Mouse (Mus musculus): Measurements from ENCODE around the gene Tbx19. TPM values are rescaled to one million over a fixed set of nuclear protein-coding genes. Genes with fewer than 3 reads are reported as not detected.

Tbx19 gene
- polyA plus RNA-seq, 1 experiment, result not detected

GRCm38 (mm10) chr1:165191611-165192010, 31.0 kb upstream of the Tbx19 start:
- WGBS, result 61% methylated on average over 13 of the region's 13 CpGs
- TF ChIP-seq POLR2A (IDR thresholded peaks at IDR 0.05; ENCODE audit: low read depth, low read length), result no peak
- H3K27me3 ChIP-seq (replicated peaks; ENCODE audit: control insufficient read depth, insufficient read depth, low read length), result no peaks in the 10 kb centered on the region
- H3K36me3 ChIP-seq (ENCODE audit: control insufficient read depth, insufficient read depth, low read length), result no peaks in the 10 kb centered on the region
- peak overlapping the region; percentile 62; the same call in 1 of the 2 replicates for H3K27ac ChIP-seq (ENCODE audit: insufficient read depth, low read depth, low read length)
- H3K4me3 ChIP-seq (ENCODE audit: insufficient read depth, low read depth, low read length), result no peak overlapping the region
- DNase-seq, result peak; percentile 12
- H3K4me1 ChIP-seq (ENCODE audit: control insufficient read depth, insufficient read depth, low read length), result peaks cover 16% of the 10 kb centered on the region

- H3K27ac ChIP-seq (ENCODE audit: insufficient read depth, low read depth, low read length), result no peak overlapping the region
- peaks cover 16% of the 10 kb centered on the region for H3K4me1 ChIP-seq (ENCODE audit: control insufficient read depth, insufficient read depth, low read length)
- 90% methylated on average over 10 of the region's 10 CpGs for WGBS
- no peak for TF ChIP-seq POLR2A (IDR thresholded peaks at IDR 0.05; ENCODE audit: low read depth, low read length)
- no peak for TF ChIP-seq CTCF (conservative IDR thresholded peaks at IDR 0.05; ENCODE audit: insufficient read depth, insufficient read length, low read depth, low read length)
- H3K4me3 ChIP-seq (ENCODE audit: insufficient read depth, low read depth, low read length), result no peak overlapping the region
- H3K36me3 ChIP-seq (ENCODE audit: control insufficient read depth, insufficient read depth, low read length), result no peaks in the 10 kb centered on the region; the same call in 1 of the 2 replicates
- no peaks in the 10 kb centered on the region for H3K27me3 ChIP-seq (replicated peaks; ENCODE audit: control insufficient read depth, insufficient read depth, low read length)
- DNase-seq, result no peak
Measured at GRCm38 (mm10) chr1:165190571-165191273, 30.1 kb upstream of the Tbx19 start.

- Histone ChIP-seq H3K36me3 (ENCODE audit: control insufficient read depth, insufficient read depth, low read length) (no peaks in the 10 kb centered on the region; the same call in 1 of the 2 replicates), H3K4me3 (ENCODE audit: insufficient read depth, low read depth, low read length) (no peak overlapping the region), H3K27me3 (replicated peaks; ENCODE audit: control insufficient read depth, insufficient read depth, low read length) (no peaks in the 10 kb centered on the region), H3K4me1 (ENCODE audit: control insufficient read depth, insufficient read depth, low read length) (peaks cover 15% of the 10 kb centered on the region), H3K27ac (ENCODE audit: insufficient read depth, low read depth, low read length) (no peak overlapping the region)
- WGBS, result 84% methylated on average over 6 of the region's 6 CpGs
- no peak for TF ChIP-seq POLR2A (IDR thresholded peaks at IDR 0.05; ENCODE audit: low read depth, low read length)
- TF ChIP-seq CTCF (conservative IDR thresholded peaks at IDR 0.05; ENCODE audit: insufficient read depth, insufficient read length, low read depth, low read length), result no peak
- DNase-seq, result no peak
Measured at GRCm38 (mm10) chr1:165190068-165190467, 29.5 kb upstream of the Tbx19 start.

- Histone ChIP-seq H3K4me3 (ENCODE audit: insufficient read depth, low read depth, low read length) (no peak overlapping the region), H3K27ac (ENCODE audit: insufficient read depth, low read depth, low read length) (no peak overlapping the region), H3K27me3 (replicated peaks; ENCODE audit: control insufficient read depth, insufficient read depth, low read length) (no peaks in the 10 kb centered on the region), H3K4me1 (ENCODE audit: control insufficient read depth, insufficient read depth, low read length) (peaks cover 10% of the 10 kb centered on the region; the same call in 1 of the 2 replicates), H3K36me3 (ENCODE audit: control insufficient read depth, insufficient read depth, low read length) (no peaks in the 10 kb centered on the region; the same call in 1 of the 2 replicates)
- TF ChIP-seq CTCF (conservative IDR thresholded peaks at IDR 0.05; ENCODE audit: insufficient read depth, insufficient read length, low read depth, low read length) (no peak), POLR2A (IDR thresholded peaks at IDR 0.05; ENCODE audit: low read depth, low read length) (no peak)
- peak; percentile 19 for DNase-seq
- WGBS, result 72% methylated on average over 10 of the region's 10 CpGs
Measured at GRCm38 (mm10) chr1:165188806-165189580, 28.4 kb upstream of the Tbx19 start.

GRCm38 (mm10) chr1:165187357-165187756, 26.8 kb upstream of the Tbx19 start:
- TF ChIP-seq CTCF (conservative IDR thresholded peaks at IDR 0.05; ENCODE audit: insufficient read depth, insufficient read length, low read depth, low read length) (no peak), POLR2A (IDR thresholded peaks at IDR 0.05; ENCODE audit: low read depth, low read length) (no peak)
- 66% methylated on average over 5 of the region's 5 CpGs for WGBS
- Histone ChIP-seq H3K4me1 (ENCODE audit: control insufficient read depth, insufficient read depth, low read length) (peaks cover 7% of the 10 kb centered on the region; the same call in 1 of the 2 replicates), H3K36me3 (ENCODE audit: control insufficient read depth, insufficient read depth, low read length) (no peaks in the 10 kb centered on the region; the same call in 1 of the 2 replicates), H3K27ac (ENCODE audit: insufficient read depth, low read depth, low read length) (no peak overlapping the region), H3K27me3 (replicated peaks; ENCODE audit: control insufficient read depth, insufficient read depth, low read length) (no peaks in the 10 kb centered on the region), H3K4me3 (ENCODE audit: insufficient read depth, low read depth, low read length) (no peak overlapping the region)
- DNase-seq, result no peak

GRCm38 (mm10) chr1:165186491-165186890, 25.9 kb upstream of the Tbx19 start:
- H3K4me3 ChIP-seq (ENCODE audit: insufficient read depth, low read depth, low read length), result no peak overlapping the region
- no peaks in the 10 kb centered on the region; the same call in 1 of the 2 replicates for H3K36me3 ChIP-seq (ENCODE audit: control insufficient read depth, insufficient read depth, low read length)
- WGBS, result 94% methylated on average over 12 of the region's 12 CpGs
- H3K27me3 ChIP-seq (replicated peaks; ENCODE audit: control insufficient read depth, insufficient read depth, low read length), result no peaks in the 10 kb centered on the region
- 0 out of 2 replicates have a peak, but pooled peaks cover 3% of the 10 kb centered on the region for H3K4me1 ChIP-seq (ENCODE audit: control insufficient read depth, insufficient read depth, low read length)
- no peak for TF ChIP-seq POLR2A (IDR thresholded peaks at IDR 0.05; ENCODE audit: low read depth, low read length)
- TF ChIP-seq CTCF (conservative IDR thresholded peaks at IDR 0.05; ENCODE audit: insufficient read depth, insufficient read length, low read depth, low read length), result no peak
- no peak overlapping the region for H3K27ac ChIP-seq (ENCODE audit: insufficient read depth, low read depth, low read length)
- no peak for DNase-seq

- WGBS, result 60% methylated on average over 7 of the region's 7 CpGs
- peak; percentile 54 for DNase-seq
- no peaks in the 10 kb centered on the region for H3K27me3 ChIP-seq (replicated peaks; ENCODE audit: control insufficient read depth, insufficient read depth, low read length)
- H3K4me3 ChIP-seq (ENCODE audit: insufficient read depth, low read depth, low read length), result no peak overlapping the region
- H3K36me3 ChIP-seq (ENCODE audit: control insufficient read depth, insufficient read depth, low read length), result no peaks in the 10 kb centered on the region; the same call in 1 of the 2 replicates
- peak overlapping the region; percentile 36 for H3K27ac ChIP-seq (ENCODE audit: insufficient read depth, low read depth, low read length)
- 0 out of 2 replicates have a peak, but pooled peaks cover 3% of the 10 kb centered on the region for H3K4me1 ChIP-seq (ENCODE audit: control insufficient read depth, insufficient read depth, low read length)
- TF ChIP-seq CTCF (conservative IDR thresholded peaks at IDR 0.05; ENCODE audit: insufficient read depth, insufficient read length, low read depth, low read length) (no peak), POLR2A (IDR thresholded peaks at IDR 0.05; ENCODE audit: low read depth, low read length) (no peak)
Measured at GRCm38 (mm10) chr1:165185116-165185515, 24.5 kb upstream of the Tbx19 start.

Data from kidney, adult 2 months (tissue).